Mouse (Mus musculus): ENCODE data around the gene Elp5.
"Not testable (repeated sequence)": the region's sequence is repeated elsewhere in the genome, so short reads cannot be mapped to it uniquely, and the experiment has no call there.

Elp5 gene

GRCm38 (mm10) chr11:69955618-69956017 lies 26.7 kb downstream of the Elp5 start:
- not testable (repeated sequence) for DNase-seq

- no peak for DNase-seq
These were observed 28.9 kb downstream of the Elp5 start for GRCm38 (mm10) chr11:69953267-69953915.

- DNase-seq: no peak
These were observed 30.0 kb downstream of the Elp5 start for GRCm38 (mm10) chr11:69952274-69952673.

GRCm38 (mm10) chr11:69950807-69951459 lies 31.4 kb downstream of the Elp5 start:
- peak; percentile 63 for DNase-seq

- DNase-seq: peak; percentile 93
These were observed 33.6 kb downstream of the Elp5 start for GRCm38 (mm10) chr11:69948763-69949150.

- peak; percentile 98 for DNase-seq
These were observed 34.1 kb downstream of the Elp5 start, which contains the start of gene Slc2a4 for GRCm38 (mm10) chr11:69948066-69948762. Slc2a4 (minus strand) TSS chr11:69948188.

GRCm38 (mm10) chr11:69947337-69948065 lies 34.8 kb downstream of the Elp5 start:
- no peak for DNase-seq

GRCm38 (mm10) chr11:69945997-69946891 lies 36.1 kb downstream of the Elp5 start:
- no peak for DNase-seq

- no peak for DNase-seq
These were observed 37.1 kb downstream of the Elp5 start for GRCm38 (mm10) chr11:69945216-69945615.

- no peak for DNase-seq
These were observed 41.4 kb downstream of the Elp5 start for GRCm38 (mm10) chr11:69940962-69941361.

- no peak for DNase-seq
These were observed 42.6 kb downstream of the Elp5 start for GRCm38 (mm10) chr11:69939731-69940130.

GRCm38 (mm10) chr11:69939181-69939580 lies 43.1 kb downstream of the Elp5 start:
- DNase-seq: no peak

GRCm38 (mm10) chr11:69938401-69938979 lies 43.8 kb downstream of the Elp5 start:
- DNase-seq: no peak

- DNase-seq: no peak
These were observed 44.5 kb downstream of the Elp5 start for GRCm38 (mm10) chr11:69937834-69938233.

- no peak for DNase-seq
These were observed 44.9 kb downstream of the Elp5 start for GRCm38 (mm10) chr11:69937385-69937784.

- DNase-seq: no peak
These were observed 45.5 kb downstream of the Elp5 start for GRCm38 (mm10) chr11:69936714-69937347.

- peak; percentile 64 for DNase-seq
These were observed 46.2 kb downstream of the Elp5 start for GRCm38 (mm10) chr11:69936156-69936555.

GRCm38 (mm10) chr11:69935137-69935879 lies 47.0 kb downstream of the Elp5 start, which contains the start of gene Ybx2:
Ybx2 (plus strand) TSS chr11:69935796.
- peak; percentile 94 for DNase-seq

GRCm38 (mm10) chr11:69934681-69935080 lies 47.6 kb downstream of the Elp5 start:
- no peak for DNase-seq

- peak; percentile 99 for DNase-seq
These were observed 48.1 kb downstream of the Elp5 start for GRCm38 (mm10) chr11:69934169-69934568.

Data from thymus, postnatal 4 days (tissue).